Mouse (Mus musculus): ENCODE measurements around the gene Mast4.

Gene Mast4

GRCm38 (mm10) chr13:103183566-103183965 is 150.7 kb downstream of the Mast4 start:
- DNase-seq, result no peak

GRCm38 (mm10) chr13:103181836-103182235 is 152.5 kb downstream of the Mast4 start:
- DNase-seq, result no peak

DNA sequence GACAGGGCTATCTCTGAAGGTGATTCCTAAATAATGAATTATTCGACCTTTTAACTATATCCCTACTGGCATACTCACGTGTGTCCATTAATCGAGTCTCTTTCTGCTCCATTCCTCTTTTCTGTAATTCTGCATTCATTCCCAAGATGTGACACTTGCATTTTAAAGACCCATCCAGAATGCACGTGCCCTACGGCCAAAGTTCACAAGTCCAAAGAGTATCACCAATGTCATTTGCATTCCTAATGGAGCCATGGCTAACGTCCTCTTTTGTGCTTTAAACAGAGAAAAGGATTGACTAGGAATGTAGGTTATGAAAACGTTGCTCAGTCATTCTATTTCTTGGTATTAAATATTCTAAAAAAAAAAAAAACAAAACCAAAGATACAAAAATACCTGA is 157.4 kb downstream of the Mast4 start:
- no peak for DNase-seq

GRCm38 (mm10) chr13:103174431-103174830 is 159.9 kb downstream of the Mast4 start:
- no peak for DNase-seq

GRCm38 (mm10) chr13:103173545-103174182 is 160.6 kb downstream of the Mast4 start:
- DNase-seq, result peak; percentile 82

GRCm38 (mm10) chr13:103151944-103152343 is 182.4 kb downstream of the Mast4 start:
- no peak for DNase-seq

- peak; percentile 57 for DNase-seq
Measured at GRCm38 (mm10) chr13:103151171-103151570, 183.1 kb downstream of the Mast4 start.

- no peak for DNase-seq
Measured at GRCm38 (mm10) chr13:103150671-103151070, 183.6 kb downstream of the Mast4 start.

GRCm38 (mm10) chr13:103149415-103149814 is 184.9 kb downstream of the Mast4 start:
- DNase-seq, result no peak

- DNase-seq, result no peak
Measured at GRCm38 (mm10) chr13:103144343-103144742, 190.0 kb downstream of the Mast4 start.

- DNase-seq, result no peak
Measured at GRCm38 (mm10) chr13:103141304-103141703, 193.0 kb downstream of the Mast4 start.

GRCm38 (mm10) chr13:103140051-103140450 is 194.2 kb downstream of the Mast4 start:
- no peak for DNase-seq

GRCm38 (mm10) chr13:103138298-103138697 is 196.0 kb downstream of the Mast4 start:
- DNase-seq, result no peak

- DNase-seq, result no peak
Measured at GRCm38 (mm10) chr13:103135224-103135883, 198.9 kb downstream of the Mast4 start.

GRCm38 (mm10) chr13:103131781-103132180 is 202.5 kb downstream of the Mast4 start:
- no peak for DNase-seq

DNA sequence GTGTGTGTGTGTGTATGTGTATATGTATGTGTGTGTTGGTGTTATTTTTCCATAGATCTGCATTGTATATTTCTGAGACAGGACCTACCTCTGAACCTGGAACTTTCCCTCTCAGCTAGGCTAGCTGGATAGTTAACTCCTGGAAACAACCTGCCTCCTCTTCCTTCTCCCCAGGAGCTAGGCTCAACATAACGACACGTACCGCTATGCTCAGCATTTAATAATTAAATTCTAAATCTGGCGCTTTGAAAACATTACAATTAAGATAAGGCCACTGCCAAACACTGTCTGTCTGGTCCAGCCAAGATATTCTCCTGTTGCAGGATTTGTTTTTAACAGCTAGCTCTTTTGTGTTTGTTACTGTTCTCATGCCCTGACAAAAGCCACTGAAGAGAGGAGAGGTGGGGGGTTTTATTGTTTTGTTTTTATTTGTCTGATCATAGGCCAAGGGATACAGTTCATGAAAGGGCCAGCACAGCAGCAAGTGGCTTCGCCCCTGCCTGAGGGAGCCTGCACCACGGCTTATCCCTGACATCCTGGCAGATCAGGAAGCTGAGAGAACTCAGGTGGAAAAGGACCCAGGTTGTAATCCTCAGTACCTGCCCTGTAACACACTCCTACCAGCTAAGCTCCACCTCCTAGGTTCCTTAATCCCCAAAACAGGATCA is 205.0 kb downstream of the Mast4 start:
- no peak for DNase-seq

- no peak for DNase-seq
Measured at GRCm38 (mm10) chr13:103128729-103129128, 205.6 kb downstream of the Mast4 start.

DNA sequence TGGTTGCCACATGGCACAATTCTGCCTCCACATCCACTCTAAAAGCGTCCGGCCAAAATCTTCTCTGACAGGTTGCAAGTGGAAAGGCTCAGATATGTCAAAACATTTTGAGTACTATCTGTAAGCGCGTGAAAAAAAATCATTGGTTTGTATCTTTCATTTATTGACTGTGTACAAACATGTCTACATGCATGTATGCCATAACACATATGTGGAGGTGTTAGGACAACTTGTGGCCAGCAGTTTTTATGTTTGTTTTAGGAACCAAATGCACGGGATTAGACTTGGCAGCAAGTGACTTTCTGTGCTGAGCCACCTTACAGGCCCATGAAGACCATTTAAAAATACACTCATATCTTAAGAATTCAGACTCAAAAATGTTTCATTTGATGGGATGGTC is 206.7 kb downstream of the Mast4 start:
- no peak for DNase-seq

DNA sequence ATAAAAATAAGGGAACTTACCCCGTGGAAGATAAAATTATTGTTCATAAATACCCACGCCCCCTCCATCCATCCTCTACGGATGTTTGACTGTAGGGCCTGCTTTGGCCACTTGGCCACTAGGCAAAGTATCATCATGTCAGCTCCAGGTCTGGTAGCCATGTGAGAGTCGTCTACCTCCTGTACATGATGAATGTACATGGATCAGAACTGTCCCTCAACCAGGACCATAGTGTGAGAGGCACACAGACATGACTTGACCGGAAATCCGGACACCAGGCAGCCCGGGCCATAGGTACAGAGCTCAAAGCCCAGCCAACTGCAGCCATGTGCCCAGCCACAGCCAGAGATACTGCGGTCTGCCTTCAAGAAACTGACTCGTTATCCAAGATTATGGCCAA is 210.6 kb downstream of the Mast4 start:
- no peak for DNase-seq

- no peak for DNase-seq
Measured at GRCm38 (mm10) chr13:103121796-103122792, 212.2 kb downstream of the Mast4 start.

GRCm38 (mm10) chr13:103120669-103121131 is 213.6 kb downstream of the Mast4 start:
- peak; percentile 82 for DNase-seq

DNA sequence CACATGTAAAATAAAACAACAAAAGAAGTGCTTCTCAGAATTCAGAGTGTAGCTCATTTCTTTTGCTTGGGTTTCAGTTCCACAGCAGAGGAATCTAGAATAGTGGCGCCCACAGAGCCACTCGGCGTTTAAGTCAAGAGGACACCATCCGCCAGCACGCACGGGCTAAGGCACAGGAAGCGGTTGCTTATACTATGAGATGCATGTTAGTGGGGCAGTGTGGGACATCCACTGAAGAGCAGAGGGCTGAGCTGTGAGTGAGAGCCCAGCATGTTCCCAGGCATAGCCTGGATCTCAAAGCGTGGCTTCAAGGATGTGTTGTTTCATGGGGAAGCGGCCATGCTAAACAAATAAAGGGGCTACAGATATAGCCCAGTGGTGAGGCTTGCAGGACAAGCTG is 214.6 kb downstream of the Mast4 start:
- DNase-seq, result no peak

- DNase-seq, result no peak
Measured at GRCm38 (mm10) chr13:103115116-103115515, 219.2 kb downstream of the Mast4 start.

Data from retina, postnatal 1 day (tissue).